17 mouse cellular contexts compared by ENCODE assay signal in genomic region chr4:55593132-55593531, GRCm38 (mm10).
DNase-seq lines count a peak whose midpoint lies in the region; ATAC-seq lines count a peak whose summit lies in the region.
"Had no signal": no experiment of that assay in that cellular context is flagged by ENCODE, and none has a peak within 500 bp of the region (broad histone marks: within the 10 kb centered on the region; RNA-seq: fewer than 3 reads in every experiment).

No protein-coding gene starts in this region.

- H3K4me1 ChIP-seq in hindbrain, embryonic 16.5 days (ENCODE audit: control insufficient read depth, insufficient read depth, low read depth, low read length) = no peaks in the 10 kb centered on the region; the same call in 1 of the 2 replicates
- H3K4me1 ChIP-seq in hindbrain, embryonic 10.5 days (replicated peaks) = peaks cover 12% of the 10 kb centered on the region
- H3K4me1 ChIP-seq in neural tube, embryonic 13.5 days (replicated peaks) = peaks cover 8% of the 10 kb centered on the region; the same call in 1 of the 2 replicates
- peaks cover 6% of the 10 kb centered on the region; the same call in 1 of the 2 replicates for H3K4me1 ChIP-seq in neural tube, embryonic 15.5 days
- peaks cover 4% of the 10 kb centered on the region; the same call in 1 of the 2 replicates for H3K4me1 ChIP-seq in midbrain, embryonic 15.5 days
- H3K4me1 ChIP-seq: forebrain, embryonic 13.5 days; liver, embryonic 12.5 days had no signal

- intact Hi-C loops in gastrocnemius, postnatal 36 days (cut with DNase I) = no loop called here

- H3K9ac ChIP-seq in hindbrain, embryonic 16.5 days (ENCODE audit: low read depth, low read length) = no peak overlapping the region
- H3K9ac ChIP-seq in neural tube, embryonic 13.5 days = no peak overlapping the region
- H3K9ac ChIP-seq in neural tube, embryonic 15.5 days (replicated peaks) = no peak overlapping the region
- no peak overlapping the region for H3K9ac ChIP-seq in midbrain, embryonic 15.5 days
- H3K9ac ChIP-seq: forebrain, embryonic 13.5 days; hindbrain, embryonic 13.5 days; liver, embryonic 12.5 days had no signal

- ATAC-seq in hindbrain, embryonic 16.5 days = 0 out of 2 replicates have a peak, but pooled peaks have one; percentile 50
- ATAC-seq in neural tube, embryonic 13.5 days (ENCODE audit: low read depth) = peak; percentile 27; the same call in 1 of the 2 replicates
- ATAC-seq in neural tube, embryonic 15.5 days (ENCODE audit: low FRiP score) = no peak
- ATAC-seq in midbrain, embryonic 15.5 days (replicated peaks) = 0 out of 2 replicates have a peak, but pooled peaks have one; percentile 63
- ATAC-seq: forebrain, embryonic 13.5 days; liver, embryonic 12.5 days had no signal

- no peak overlapping the region for H3K27ac ChIP-seq in hindbrain, embryonic 16.5 days (ENCODE audit: low read depth, low read length)
- no peak overlapping the region for H3K27ac ChIP-seq in hindbrain, embryonic 10.5 days
- H3K27ac ChIP-seq in neural tube, embryonic 13.5 days (replicated peaks) = no peak overlapping the region
- H3K27ac ChIP-seq in neural tube, embryonic 15.5 days (replicated peaks) = no peak overlapping the region
- H3K27ac ChIP-seq in midbrain, embryonic 15.5 days = no peak overlapping the region
- H3K27ac ChIP-seq: forebrain, embryonic 13.5 days; hindbrain, embryonic 13.5 days; limb, embryonic 10.5 days; liver, embryonic 12.5 days had no signal

- DNase-seq in hindbrain, embryonic 10.5 days (ENCODE audit: low spot score) = no peak
- no peak for DNase-seq in gastrocnemius, postnatal 36 days
- no peak for DNase-seq in lung, adult 18-20 months
- DNase-seq in cerebellum, adult 8-10 months = no peak
- DNase-seq: adrenal gland, adult 8-10 months; cerebellum, adult 18-20 months; heart, adult 11 months; spleen, adult 18-20 months; thymus, postnatal 14 days had no signal

- H3K36me3 ChIP-seq in hindbrain, embryonic 16.5 days (ENCODE audit: control insufficient read depth, insufficient read depth, low read length) = no peaks in the 10 kb centered on the region
- no peaks in the 10 kb centered on the region for H3K36me3 ChIP-seq in hindbrain, embryonic 10.5 days
- H3K36me3 ChIP-seq in neural tube, embryonic 13.5 days = no peaks in the 10 kb centered on the region
- H3K36me3 ChIP-seq in neural tube, embryonic 15.5 days = no peaks in the 10 kb centered on the region
- H3K36me3 ChIP-seq in midbrain, embryonic 15.5 days (replicated peaks) = no peaks in the 10 kb centered on the region
- H3K36me3 ChIP-seq: hindbrain, embryonic 13.5 days; limb, embryonic 10.5 days; liver, embryonic 12.5 days had no signal

- H3K4me2 ChIP-seq in hindbrain, embryonic 16.5 days (ENCODE audit: low read length) = no peak overlapping the region
- no peak overlapping the region for H3K4me2 ChIP-seq in neural tube, embryonic 13.5 days
- H3K4me2 ChIP-seq in neural tube, embryonic 15.5 days = no peak overlapping the region
- no peak overlapping the region for H3K4me2 ChIP-seq in midbrain, embryonic 15.5 days
- H3K4me2 ChIP-seq: forebrain, embryonic 13.5 days; hindbrain, embryonic 13.5 days; liver, embryonic 12.5 days had no signal

- 9% methylated on average over 3 of the region's 3 CpGs for WGBS in hindbrain, embryonic 16.5 days
- WGBS in hindbrain, embryonic 10.5 days = 19% methylated on average over 3 of the region's 3 CpGs
- WGBS in neural tube, embryonic 13.5 days = 19% methylated on average over 3 of the region's 3 CpGs
- WGBS in neural tube, embryonic 15.5 days = 9% methylated on average over 3 of the region's 3 CpGs
- 20% methylated on average over 3 of the region's 3 CpGs for WGBS in midbrain, embryonic 15.5 days

- no peaks in the 10 kb centered on the region for H3K27me3 ChIP-seq in hindbrain, embryonic 16.5 days (replicated peaks; ENCODE audit: control insufficient read depth, insufficient read depth, low read length)
- no peaks in the 10 kb centered on the region for H3K27me3 ChIP-seq in hindbrain, embryonic 10.5 days (ENCODE audit: insufficient read depth, poor library complexity, severe bottlenecking)
- no peaks in the 10 kb centered on the region for H3K27me3 ChIP-seq in neural tube, embryonic 13.5 days
- H3K27me3 ChIP-seq in neural tube, embryonic 15.5 days (replicated peaks) = no peaks in the 10 kb centered on the region
- H3K27me3 ChIP-seq in midbrain, embryonic 15.5 days (replicated peaks) = no peaks in the 10 kb centered on the region
- H3K27me3 ChIP-seq: forebrain, embryonic 13.5 days; hindbrain, embryonic 13.5 days had no signal

- H3K9me3 ChIP-seq in hindbrain, embryonic 16.5 days (ENCODE audit: control insufficient read depth, low read length) = no peaks in the 10 kb centered on the region
- H3K9me3 ChIP-seq in hindbrain, embryonic 10.5 days = no peaks in the 10 kb centered on the region
- H3K9me3 ChIP-seq in neural tube, embryonic 13.5 days = no peaks in the 10 kb centered on the region
- no peaks in the 10 kb centered on the region for H3K9me3 ChIP-seq in neural tube, embryonic 15.5 days (replicated peaks)
- H3K9me3 ChIP-seq in midbrain, embryonic 15.5 days = no peaks in the 10 kb centered on the region
- H3K9me3 ChIP-seq: forebrain, embryonic 13.5 days; hindbrain, embryonic 13.5 days; limb, embryonic 10.5 days; liver, embryonic 12.5 days had no signal

- no peak overlapping the region for H3K4me3 ChIP-seq in hindbrain, embryonic 16.5 days (ENCODE audit: low read length)
- no peak overlapping the region for H3K4me3 ChIP-seq in hindbrain, embryonic 10.5 days
- no peak overlapping the region for H3K4me3 ChIP-seq in neural tube, embryonic 13.5 days
- no peak overlapping the region for H3K4me3 ChIP-seq in neural tube, embryonic 15.5 days (replicated peaks)
- no peak overlapping the region for H3K4me3 ChIP-seq in midbrain, embryonic 15.5 days
- H3K4me3 ChIP-seq: forebrain, embryonic 13.5 days; hindbrain, embryonic 13.5 days; limb, embryonic 10.5 days; liver, embryonic 12.5 days had no signal
